Mouse (Mus musculus) hindbrain, embryonic 13.5 days (tissue): ENCODE results near the gene Prr36. TPM values are rescaled to one million over a fixed set of nuclear protein-coding genes. Genes with fewer than 3 reads are reported as not detected.
"Not testable (repeated sequence)": the region's sequence is repeated elsewhere in the genome, so short reads cannot be mapped to it uniquely, and the experiment has no call there.

Experiments used
- ATAC-seq: fragments of 200-750 bp; cut with Nextera tagmentation; 2 replicates; pipeline ENCODE4 v1.8.0; 2017; ENCODE audit warnings: moderate TSS enrichment; ENCODE audit not compliant: low FRiP score
- H3K27ac ChIP-seq: fragments of 300-500 bp; sonication (generic); 2 replicates; pipeline ENCODE4 v1.5.1; 2015; ENCODE audit warnings: inconsistent platforms, mild to moderate bottlenecking, moderate library complexity
- H3K27me3 ChIP-seq: fragments of 300-500 bp; sonication (generic); 2 replicates; pipeline ENCODE4 v1.6.1; 2015; ENCODE audit warnings: mild to moderate bottlenecking, inconsistent platforms
- H3K36me3 ChIP-seq: fragments of 300-500 bp; sonication (generic); 2 replicates; pipeline ENCODE4 v1.6.1; 2015; ENCODE audit warnings: mild to moderate bottlenecking, inconsistent platforms
- H3K4me1 ChIP-seq: fragments of 300-500 bp; sonication (generic); replicated peaks from 2 replicates; pipeline ENCODE4 v1.6.1; 2015; ENCODE audit warnings: inconsistent platforms
- H3K4me2 ChIP-seq: fragments of 300-500 bp; sonication (generic); 2 replicates; pipeline ENCODE4 v1.6.1; 2015; ENCODE audit warnings: inconsistent platforms, mild to moderate bottlenecking, moderate library complexity
- H3K4me3 ChIP-seq: fragments of 300-500 bp; sonication (generic); 2 replicates; pipeline ENCODE4 v1.5.1; 2015; ENCODE audit warnings: mild to moderate bottlenecking, inconsistent platforms
- H3K9ac ChIP-seq: fragments of 300-500 bp; sonication (generic); 2 replicates; pipeline ENCODE4 v1.6.1; 2015; ENCODE audit warnings: mild to moderate bottlenecking, inconsistent platforms
- H3K9me3 ChIP-seq: fragments of 300-500 bp; sonication (generic); 2 replicates; pipeline ENCODE4 v1.6.1; 2016; ENCODE audit warnings: inconsistent platforms
- WGBS: fragments of 180-500 bp; shearing (Covaris S2); methylation state at CpG from one replicate; pipeline ENCODE4 v1.1.7; 2015; 5-methylcytosine and 5-hydroxymethylcytosine counted together
- polyA plus RNA-seq: library from polyadenylated mRNA; unstranded; fragments of >200 nt; fragmentation: Nextera tagmentation; extraction: Ambion mirVana; gene quantifications from 2 replicates; pipeline ENCODE4 v1.2.1, GENCODE M21; 2015

Prr36 gene
- 40.2 and 47.7 TPM in 2 replicates for polyA plus RNA-seq

DNA sequence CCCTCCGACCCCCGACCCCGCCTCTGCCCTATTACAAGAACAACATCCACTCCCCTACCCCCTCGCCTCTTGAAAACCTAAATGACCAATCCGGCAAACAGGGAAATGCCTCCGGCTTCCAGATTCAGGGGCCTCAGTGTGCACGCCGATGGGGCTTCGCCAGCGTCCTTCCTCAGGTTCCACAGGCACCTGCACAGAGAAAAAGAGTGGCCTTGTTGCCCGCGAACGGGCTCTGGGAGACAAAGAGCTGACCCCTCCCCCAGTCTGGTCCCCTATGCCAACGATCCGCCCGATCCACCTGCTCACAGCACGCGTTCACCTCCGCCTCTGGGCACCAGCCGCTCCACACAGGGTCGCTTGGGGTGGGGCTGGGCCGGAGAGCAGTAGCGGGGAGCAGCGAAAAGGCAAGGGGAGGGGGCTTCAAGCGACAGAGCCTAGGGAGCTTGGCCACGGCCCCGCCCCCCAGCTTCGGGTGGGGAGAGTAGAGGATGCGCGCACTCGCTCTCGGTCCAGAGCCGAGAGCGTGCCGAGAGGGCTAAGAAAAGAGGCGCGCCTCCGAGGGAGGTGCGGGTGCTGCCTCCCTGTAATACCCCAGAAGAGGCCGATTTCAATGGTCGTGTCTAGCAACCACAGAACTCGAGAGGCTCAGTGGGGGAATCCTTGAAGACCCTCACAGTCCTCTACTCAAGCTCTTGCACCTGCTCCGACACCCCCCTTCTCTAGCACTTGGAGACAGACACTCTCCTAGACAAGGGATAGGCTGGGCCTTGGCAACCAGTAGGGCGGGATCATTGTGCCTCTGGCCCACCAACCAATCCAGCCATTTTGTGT, at the start of gene Prr36:
TSS of gene Prr36 (minus strand) at position 669 of the 831 bp plus-strand sequence.
- Histone ChIP-seq H3K4me1 (peaks cover 45% of the 10 kb centered on the region), H3K4me3 (peak within 1 kb of the TSS; percentile 68), H3K36me3 (peaks cover 10% of the 10 kb centered on the region), H3K4me2 (peak within 1 kb of the TSS; percentile 87), H3K27me3 (0 out of 2 replicates have a peak, but pooled peaks cover 4% of the 10 kb centered on the region), H3K9me3 (no peaks in the 10 kb centered on the region), H3K27ac (peak within 1 kb of the TSS; percentile 97), H3K9ac (peak within 1 kb of the TSS; percentile 93)
- ATAC-seq, result peak; percentile 93
- 1% methylated on average over 44 of the region's 44 CpGs for WGBS

DNA sequence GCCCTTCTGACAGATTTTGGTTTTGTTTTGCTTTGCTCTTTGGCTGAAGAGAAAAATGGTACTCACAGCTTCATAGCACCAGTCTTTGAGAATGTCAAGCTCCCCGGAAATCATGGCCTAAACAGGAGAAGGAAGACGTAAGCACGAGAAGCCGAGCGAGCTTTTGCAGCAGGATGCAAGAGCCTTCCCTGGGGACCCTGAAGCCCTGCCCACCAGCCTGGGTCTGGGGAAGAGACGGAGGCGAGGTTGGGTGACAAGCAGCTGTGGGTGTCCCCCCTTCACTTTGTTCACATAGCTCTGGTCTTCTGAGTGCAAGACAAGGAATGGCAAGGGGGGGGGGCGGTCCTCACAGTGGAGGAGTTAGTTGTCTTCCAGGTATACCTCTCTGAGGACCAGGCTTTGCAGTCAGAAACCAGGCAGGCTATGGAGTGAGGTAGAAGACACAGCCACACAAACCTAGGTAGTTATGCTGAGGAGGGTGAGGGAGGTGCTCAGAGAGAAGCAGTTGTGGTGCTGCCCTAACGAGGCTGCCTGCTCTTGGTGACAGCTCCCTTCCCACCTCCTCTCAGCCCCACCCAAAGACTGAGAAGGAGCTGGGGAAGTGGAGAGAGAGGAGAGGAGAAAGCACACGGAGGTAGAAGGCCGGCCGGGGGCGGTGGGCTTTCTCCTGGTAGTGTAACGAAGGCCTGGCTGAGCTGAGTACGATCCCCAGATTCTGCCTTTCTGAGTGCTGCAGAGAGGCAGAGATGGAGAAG, 48.1 kb upstream of the Prr36 start:
- Histone ChIP-seq H3K9ac (no peak overlapping the region), H3K4me3 (no peak overlapping the region), H3K27ac (no peak overlapping the region), H3K9me3 (no peaks in the 10 kb centered on the region), H3K4me2 (no peak overlapping the region), H3K36me3 (peaks cover 98% of the 10 kb centered on the region), H3K4me1 (no peaks in the 10 kb centered on the region), H3K27me3 (no peaks in the 10 kb centered on the region)
- WGBS, result 94% methylated on average over 15 of the region's 15 CpGs
- ATAC-seq, result no peak

DNA sequence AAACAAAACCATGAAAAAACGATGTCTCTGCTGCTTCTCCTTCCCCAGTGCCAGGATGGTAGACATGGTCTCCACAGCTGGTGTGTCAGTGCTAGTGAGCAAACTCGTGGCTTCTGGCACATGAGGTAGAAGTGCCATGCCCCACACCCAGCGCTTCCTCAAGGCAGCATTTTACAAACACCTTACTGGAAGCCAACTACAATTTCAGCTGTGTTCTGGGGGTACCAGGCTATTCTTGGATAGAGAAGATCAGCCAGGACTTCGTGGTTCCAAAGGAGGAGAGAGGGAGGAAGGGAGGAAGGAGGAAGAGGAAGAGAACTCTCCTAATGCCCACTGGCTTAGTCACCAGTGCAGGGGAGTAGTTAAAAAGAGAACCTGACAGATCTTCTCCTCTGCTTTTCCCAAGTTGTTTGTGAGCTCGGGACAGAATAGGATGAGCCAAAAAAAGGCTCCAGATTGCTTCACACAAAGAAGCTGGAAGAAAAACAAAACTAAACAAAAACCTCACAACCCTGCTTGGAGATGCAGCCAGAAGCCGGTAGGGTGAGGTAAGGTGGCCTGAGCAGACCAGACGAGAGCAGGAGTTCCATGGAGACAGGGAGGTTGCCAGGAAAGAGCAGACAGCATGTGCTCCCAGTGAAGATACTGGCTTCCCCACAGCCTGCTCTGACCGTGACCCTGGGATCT, 46.0 kb upstream of the Prr36 start:
- Histone ChIP-seq H3K4me2 (no peak overlapping the region), H3K4me1 (peaks cover 11% of the 10 kb centered on the region), H3K4me3 (no peak overlapping the region), H3K9me3 (no peaks in the 10 kb centered on the region), H3K9ac (no peak overlapping the region), H3K27ac (no peak overlapping the region), H3K36me3 (peaks cover 84% of the 10 kb centered on the region), H3K27me3 (no peaks in the 10 kb centered on the region)
- ATAC-seq, result no peak
- 92% methylated on average over 8 of the region's 8 CpGs for WGBS

DNA sequence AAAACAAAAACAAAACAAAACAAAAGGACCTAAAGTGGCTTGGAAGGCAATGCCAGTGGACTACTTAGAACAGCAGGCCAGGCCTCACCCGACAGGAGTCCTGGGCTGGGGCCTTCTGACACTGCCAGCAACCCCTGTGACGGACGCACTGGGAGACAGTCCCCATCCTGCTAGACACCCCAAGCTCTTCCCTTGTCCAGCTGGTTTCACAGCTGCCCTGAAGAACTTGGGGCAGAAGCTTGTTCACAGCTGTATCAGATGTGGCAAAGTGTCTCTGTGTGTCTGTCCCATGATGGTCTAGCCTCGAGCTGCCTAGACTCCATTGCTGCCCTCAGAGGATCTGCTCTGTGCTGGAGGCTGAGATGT, 42.5 kb upstream of the Prr36 start:
- peaks cover 73% of the 10 kb centered on the region for H3K36me3 ChIP-seq
- H3K27me3 ChIP-seq, result no peaks in the 10 kb centered on the region
- H3K4me1 ChIP-seq, result peaks cover 42% of the 10 kb centered on the region
- 84% methylated on average over 4 of the region's 4 CpGs for WGBS
- H3K9ac ChIP-seq, result peak overlapping the region; percentile 97
- peak overlapping the region; percentile 92 for H3K4me3 ChIP-seq
- H3K4me2 ChIP-seq, result peak overlapping the region; percentile 81
- no peaks in the 10 kb centered on the region for H3K9me3 ChIP-seq
- ATAC-seq, result no peak
- peak overlapping the region; percentile 97 for H3K27ac ChIP-seq

DNA sequence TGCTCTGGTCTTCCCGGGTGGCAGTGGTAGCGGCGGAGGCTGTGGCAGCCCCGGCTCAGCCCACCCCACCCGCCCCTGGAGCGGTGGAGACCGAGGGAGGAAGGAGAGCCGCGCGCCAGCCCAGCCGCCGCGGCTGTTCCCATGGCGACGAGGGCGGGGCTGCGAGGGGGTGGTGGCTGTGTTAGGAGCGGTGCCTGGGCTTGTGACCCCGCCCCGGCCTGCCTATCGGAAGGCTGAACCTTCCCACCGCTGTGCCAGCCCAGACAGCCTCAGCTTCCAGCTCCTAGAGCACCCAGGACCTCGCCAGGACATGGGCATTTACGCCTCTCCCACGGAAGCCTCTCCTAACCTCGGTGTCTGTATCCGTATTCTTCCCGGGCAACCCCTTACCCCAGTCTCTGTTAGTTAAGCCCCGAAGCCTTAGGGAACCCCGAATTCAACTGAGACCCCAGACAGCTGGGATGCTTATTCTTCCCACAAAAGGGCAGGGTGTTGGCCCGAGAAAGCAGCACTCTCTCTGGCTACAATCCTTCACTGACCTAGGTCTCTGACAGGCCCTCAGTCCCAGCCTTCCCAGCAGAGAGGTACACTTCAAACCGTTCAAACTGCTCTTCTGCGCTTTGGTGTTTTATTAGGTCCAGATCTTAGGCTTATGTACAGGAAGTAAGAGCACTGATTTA, 42.0 kb upstream of the Prr36 start, which contains the start of gene Ctxn1:
TSS of gene Ctxn1 (minus strand) at position 150 of the 680 bp plus-strand sequence.
- Histone ChIP-seq H3K27ac (peak within 1 kb of the TSS; percentile 97), H3K36me3 (peaks cover 72% of the 10 kb centered on the region)
- WGBS, result 5% methylated on average over 25 of the region's 33 CpGs

DNA sequence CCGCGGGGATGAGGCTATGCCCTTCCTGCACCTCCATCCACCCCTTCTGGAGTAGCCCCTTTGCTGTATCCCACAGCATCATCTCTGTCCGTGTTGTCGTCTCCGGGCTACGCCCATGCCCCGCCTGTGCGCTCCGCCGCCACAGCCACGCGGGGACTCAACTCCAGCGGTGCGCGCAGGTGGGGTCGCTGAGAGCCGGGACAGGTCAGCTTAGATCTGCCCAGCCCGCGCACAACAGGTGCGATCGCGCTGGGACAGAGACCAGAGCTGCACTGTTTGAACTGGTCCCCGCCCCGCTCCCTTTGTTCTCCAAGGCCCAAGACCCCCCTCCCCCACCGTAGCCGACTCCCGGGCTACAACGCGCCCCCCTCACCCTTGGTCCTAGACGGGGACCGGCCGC, 41.4 kb upstream of the Prr36 start:
- Histone ChIP-seq H3K36me3 (peaks cover 66% of the 10 kb centered on the region), H3K9me3 (no peaks in the 10 kb centered on the region), H3K9ac (peak overlapping the region; percentile 97), H3K27me3 (no peaks in the 10 kb centered on the region), H3K27ac (peak overlapping the region; percentile 97), H3K4me1 (peaks cover 54% of the 10 kb centered on the region), H3K4me3 (peak overlapping the region; percentile 92), H3K4me2 (peak overlapping the region; percentile 81)
- ATAC-seq, result peak; percentile 81
- under 1% methylated on average over 27 of the region's 32 CpGs for WGBS

More for the DNA sequence above, 42.0 kb upstream of the Prr36 start, which contains the start of gene Ctxn1:
- Histone ChIP-seq H3K4me2 (peak within 1 kb of the TSS; percentile 81), H3K27me3 (no peaks in the 10 kb centered on the region), H3K9ac (peak within 1 kb of the TSS; percentile 97), H3K9me3 (no peaks in the 10 kb centered on the region), H3K4me1 (peaks cover 48% of the 10 kb centered on the region), H3K4me3 (peak within 1 kb of the TSS; percentile 92)
- peak; percentile 89 for ATAC-seq

DNA sequence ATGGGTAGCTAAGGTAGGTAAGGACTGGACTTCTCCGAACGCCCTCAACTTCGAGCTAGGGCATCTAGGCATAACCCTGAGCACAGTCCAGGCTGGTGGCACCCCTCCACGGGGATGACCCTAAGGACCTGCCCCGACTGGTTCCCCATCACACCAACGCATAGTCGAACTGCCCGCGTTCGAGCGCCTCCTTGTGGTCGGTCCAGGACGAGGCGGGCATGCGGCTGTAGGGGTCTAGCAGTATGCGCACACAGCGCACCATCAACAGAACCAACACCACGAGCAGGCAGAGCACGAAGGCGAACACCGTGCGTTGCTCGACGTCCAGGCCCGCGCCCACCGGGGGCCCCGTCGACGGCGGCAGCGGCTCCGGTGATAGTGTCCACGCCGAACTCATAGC, 41.0 kb upstream of the Prr36 start:
- Histone ChIP-seq H3K27me3 (no peaks in the 10 kb centered on the region), H3K9me3 (no peaks in the 10 kb centered on the region), H3K9ac (peak overlapping the region; percentile 97), H3K27ac (peak overlapping the region; percentile 97), H3K36me3 (peaks cover 62% of the 10 kb centered on the region), H3K4me1 (peaks cover 57% of the 10 kb centered on the region), H3K4me2 (peak overlapping the region; percentile 81), H3K4me3 (peak overlapping the region; percentile 92)
- ATAC-seq, result peak; percentile 58
- WGBS, result 1% methylated on average over 35 of the region's 35 CpGs

DNA sequence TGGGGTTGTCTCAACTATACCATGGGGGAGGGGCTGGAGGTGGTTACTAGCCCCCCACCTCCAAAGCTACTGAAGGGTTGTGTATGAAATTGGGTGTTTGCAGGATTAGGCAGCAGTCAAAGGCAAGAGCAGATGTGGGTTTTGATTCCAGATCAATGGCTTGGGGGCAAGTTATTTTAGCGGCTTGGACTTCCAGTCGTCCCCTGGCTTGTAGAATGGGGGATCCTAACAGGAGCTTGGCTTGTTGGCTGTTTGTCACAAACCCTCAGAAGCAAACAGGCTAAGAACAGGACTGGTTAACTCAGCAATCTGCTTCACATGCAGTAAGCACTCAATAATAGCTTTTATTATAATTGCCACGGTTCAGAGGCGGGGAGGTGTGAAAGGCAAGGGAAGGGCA, 40.1 kb upstream of the Prr36 start:
- Histone ChIP-seq H3K4me3 (peak overlapping the region; percentile 92), H3K4me2 (peak overlapping the region; percentile 81), H3K36me3 (peaks cover 53% of the 10 kb centered on the region), H3K9ac (peak overlapping the region; percentile 97), H3K4me1 (peaks cover 61% of the 10 kb centered on the region), H3K9me3 (no peaks in the 10 kb centered on the region), H3K27me3 (no peaks in the 10 kb centered on the region), H3K27ac (peak overlapping the region; percentile 97)
- no peak for ATAC-seq
- WGBS, result 73% methylated on average over 4 of the region's 4 CpGs

DNA sequence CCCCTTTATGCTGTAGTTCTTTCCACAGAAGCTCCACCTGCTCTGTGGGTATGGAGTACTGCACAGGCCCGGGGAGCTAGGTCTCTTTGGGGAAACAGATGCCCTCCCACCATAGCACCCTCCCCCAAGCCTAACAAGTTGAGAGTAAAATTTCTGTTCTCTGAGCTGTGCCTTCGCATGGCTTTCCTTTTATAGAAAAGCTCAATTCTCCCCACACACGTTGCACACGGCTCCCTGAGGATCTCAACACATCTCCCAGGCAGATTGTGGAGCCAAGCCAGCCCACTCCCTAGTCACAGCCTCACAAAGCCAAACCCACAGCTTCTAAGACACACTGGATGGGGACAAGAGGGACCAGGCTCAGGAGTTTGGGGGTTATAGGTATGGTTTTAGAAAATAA, 39.7 kb upstream of the Prr36 start:
- Histone ChIP-seq H3K36me3 (peaks cover 49% of the 10 kb centered on the region), H3K9ac (peak overlapping the region; percentile 97), H3K4me2 (peak overlapping the region; percentile 81), H3K9me3 (no peaks in the 10 kb centered on the region), H3K4me1 (peaks cover 65% of the 10 kb centered on the region), H3K27ac (peak overlapping the region; percentile 97), H3K4me3 (peak overlapping the region; percentile 92), H3K27me3 (no peaks in the 10 kb centered on the region)
- 49% methylated on average over 4 of the region's 4 CpGs for WGBS
- no peak for ATAC-seq

DNA sequence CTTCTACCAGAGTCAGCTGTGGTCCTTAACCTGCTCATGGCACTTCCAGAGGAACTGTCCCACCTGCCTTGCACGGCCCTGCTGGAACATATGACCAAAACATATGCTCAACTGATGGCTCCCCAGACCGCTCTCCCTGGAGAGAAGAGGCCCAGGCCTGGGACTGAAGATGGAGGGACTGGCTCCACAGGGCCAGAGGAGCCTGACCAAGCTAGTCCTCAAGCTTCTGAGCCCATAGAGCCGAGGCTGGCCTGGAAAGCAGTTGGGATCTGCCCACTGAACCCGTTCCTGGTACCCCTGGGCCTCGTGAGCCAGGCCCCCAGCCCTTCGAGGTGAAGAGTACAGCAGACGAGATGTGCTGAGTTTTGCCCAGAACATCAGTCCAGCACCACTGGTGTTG, 38.2 kb upstream of the Prr36 start:
- not testable (repeated sequence) for H3K4me2 ChIP-seq, H3K4me3 ChIP-seq, H3K27me3 ChIP-seq, H3K9me3 ChIP-seq, H3K9ac ChIP-seq, ATAC-seq
- 88% methylated on average over 7 of the region's 7 CpGs for WGBS
- 0 out of 2 replicates have a peak overlapping the region, but pooled peaks have one; percentile 4 for H3K27ac ChIP-seq
- H3K4me1 ChIP-seq, result peaks cover 70% of the 10 kb centered on the region
- H3K36me3 ChIP-seq, result peaks cover 35% of the 10 kb centered on the region

DNA sequence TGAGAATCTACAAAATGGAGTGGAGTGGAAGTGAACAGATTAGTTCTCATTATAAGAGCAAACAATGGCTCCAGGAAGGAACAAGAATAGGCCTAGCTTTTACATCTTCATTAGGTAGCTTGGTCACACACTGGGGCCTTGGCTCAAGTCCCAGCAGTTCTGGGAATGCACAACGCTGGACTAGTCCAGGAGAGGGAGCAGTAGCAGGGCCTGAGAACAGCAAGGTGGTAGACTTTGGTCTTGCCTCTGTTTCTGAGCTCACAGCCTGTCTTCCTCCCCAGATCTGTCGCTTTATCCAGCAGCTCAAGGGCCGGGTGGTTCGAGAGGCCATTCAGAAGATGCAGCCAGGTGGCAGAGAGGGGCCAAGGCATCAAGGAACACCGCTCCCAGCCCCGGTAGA, 36.7 kb upstream of the Prr36 start:
- Histone ChIP-seq H3K36me3 (peaks cover 36% of the 10 kb centered on the region), H3K4me3 (peak overlapping the region; percentile 88), H3K4me1 (peaks cover 69% of the 10 kb centered on the region), H3K9me3 (no peaks in the 10 kb centered on the region), H3K4me2 (peak overlapping the region; percentile 66), H3K27ac (peak overlapping the region; percentile 96), H3K9ac (peak overlapping the region; percentile 92), H3K27me3 (peaks cover 6% of the 10 kb centered on the region; the same call in 1 of the 2 replicates)
- 65% methylated on average over 6 of the region's 6 CpGs for WGBS
- no peak for ATAC-seq
